Mouse (Mus musculus): Measurements from ENCODE around the gene 9330161L09Rik. TPM values are rescaled to one million over a fixed set of nuclear protein-coding genes. Genes with fewer than 3 reads are reported as not detected.

The 9330161L09Rik gene
- total RNA-seq, 2 experiments from 2014 or later, result 0.97 to 1.8 TPM

Other genes starting within 250 kb of the 9330161L09Rik start
- under 1 TPM; 0.30 to 0.38 TPM for gene Prima1, start 165.7 kb downstream of the 9330161L09Rik start, total RNA-seq (2021)
- not detected for gene Fam181a, start 96.8 kb downstream of the 9330161L09Rik start, total RNA-seq (2021)
- gene Asb2, start 51.8 kb downstream of the 9330161L09Rik start, total RNA-seq (2021), result 100 to 1,000 TPM; 406 to 430 TPM
- 1 to 10 TPM; 2.7 to 3.4 TPM for gene Otub2, start 19.1 kb downstream of the 9330161L09Rik start, total RNA-seq (2021)
- gene Ddx24, start 18.0 kb upstream of the 9330161L09Rik start, total RNA-seq (2021), result 10 to 100 TPM; 82.2 to 94.5 TPM
- 100 to 1,000 TPM in 1 of 2 experiments, 10 to 100 TPM in 1; 75.4 to 153 TPM for gene Ifi27, start 26.4 kb upstream of the 9330161L09Rik start, total RNA-seq (2021)
- gene Ifi27l2a, start 35.9 kb upstream of the 9330161L09Rik start, total RNA-seq (2021), result 10 to 100 TPM in 1 of 2 experiments, 1 to 10 TPM in 1; 5.7 to 11.5 TPM
- gene Ifi27l2b, start 49.4 kb upstream of the 9330161L09Rik start, total RNA-seq (2021), result not detected
- gene Ppp4r4, start 124.5 kb upstream of the 9330161L09Rik start, total RNA-seq (2021), result under 1 TPM; 0.47 to 0.48 TPM
- not detected for gene Serpina10, start 223.6 kb upstream of the 9330161L09Rik start, total RNA-seq (2021)
- not detected for gene Serpina6, start 249.4 kb upstream of the 9330161L09Rik start, total RNA-seq (2021)